Mouse (Mus musculus) neural tube, embryonic 12.5 days (tissue): ENCODE data around the gene F10. TPM values are rescaled to one million over a fixed set of nuclear protein-coding genes. Genes with fewer than 3 reads are reported as not detected.

Source experiments
- ATAC-seq: fragments of 200-750 bp; cut with Nextera tagmentation; 2 replicates; pipeline ENCODE4 v1.8.0; 2017; ENCODE audit warnings: low read depth, mild to moderate bottlenecking, moderate TSS enrichment, moderate library complexity; ENCODE audit not compliant: low FRiP score
- H3K27ac ChIP-seq: fragments of 300-500 bp; sonication (generic); 2 replicates; pipeline ENCODE4 v1.5.1; 2016
- H3K27me3 ChIP-seq: fragments of 300-500 bp; sonication (generic); replicated peaks from 2 replicates; pipeline ENCODE4 v1.6.1; 2016; ENCODE audit warnings: mild to moderate bottlenecking
- H3K36me3 ChIP-seq: fragments of 300-500 bp; sonication (generic); 2 replicates; pipeline ENCODE4 v1.6.1; 2016; ENCODE audit warnings: mild to moderate bottlenecking
- H3K4me1 ChIP-seq: fragments of 300-500 bp; sonication (generic); 2 replicates; pipeline ENCODE4 v1.6.1; 2016
- H3K4me2 ChIP-seq: fragments of 300-500 bp; sonication (generic); replicated peaks from 2 replicates; pipeline ENCODE4 v1.6.1; 2016; ENCODE audit warnings: mild to moderate bottlenecking
- H3K4me3 ChIP-seq: fragments of 300-500 bp; sonication (generic); 2 replicates; pipeline ENCODE4 v1.5.1; 2016
- H3K9ac ChIP-seq: fragments of 300-500 bp; sonication (generic); 2 replicates; pipeline ENCODE4 v1.6.1; 2016; ENCODE audit warnings: mild to moderate bottlenecking
- H3K9me3 ChIP-seq: fragments of 300-500 bp; sonication (generic); 2 replicates; pipeline ENCODE4 v1.6.1; 2016; ENCODE audit warnings: mild to moderate bottlenecking
- WGBS: fragments of 180-500 bp; shearing (Covaris S2); methylation state at CpG from one replicate; pipeline ENCODE4 v1.1.7; 2016; 5-methylcytosine and 5-hydroxymethylcytosine counted together
- polyA plus RNA-seq: library from polyadenylated mRNA; unstranded; fragments of >200 nt; fragmentation: Nextera tagmentation; extraction: Ambion mirVana; gene quantifications from 2 replicates; pipeline ENCODE4 v1.2.1, GENCODE M21; 2016

F10 gene
- polyA plus RNA-seq, 1 experiment from 2014 or later, result 0.43 TPM

GRCm38 (mm10) chr8:13025487-13026224 is 11.5 kb upstream of the F10 start, which contains the start of gene F7:
Gene F7 (plus strand): TSS chr8:13026034.
- Histone ChIP-seq H3K4me1 (no peaks in the 10 kb centered on the region), H3K9ac (no peak within 1 kb of the TSS), H3K27me3 (no peaks in the 10 kb centered on the region), H3K36me3 (peaks cover 3% of the 10 kb centered on the region; the same call in 1 of the 2 replicates), H3K4me3 (no peak within 1 kb of the TSS), H3K9me3 (no peaks in the 10 kb centered on the region), H3K27ac (no peak within 1 kb of the TSS), H3K4me2 (no peak within 1 kb of the TSS)
- no peak for ATAC-seq
- 70% methylated on average over 10 of the region's 10 CpGs for whole genome bisulfite sequencing

DNA sequence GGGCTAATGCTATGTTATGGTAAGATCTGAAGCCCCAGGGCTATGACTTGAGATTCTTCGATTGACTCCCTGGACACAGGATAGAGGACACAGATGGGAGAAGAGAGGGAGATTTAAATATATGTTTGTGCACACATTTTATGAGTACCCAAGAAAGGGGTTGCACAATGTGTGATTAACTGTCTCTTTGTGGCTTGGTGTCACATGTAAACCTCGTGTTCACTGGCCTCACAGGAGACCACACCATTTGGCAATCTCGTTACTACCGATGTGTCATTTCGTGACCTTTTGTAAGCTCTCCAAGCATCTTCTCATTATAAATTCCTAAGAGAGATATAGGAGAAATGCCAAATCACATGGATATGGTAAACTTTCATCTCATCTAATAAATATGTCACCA is 9.5 kb upstream of the F10 start:
- Histone ChIP-seq H3K36me3 (no peaks in the 10 kb centered on the region), H3K4me1 (no peaks in the 10 kb centered on the region), H3K4me3 (no peak overlapping the region), H3K9ac (no peak overlapping the region), H3K27ac (no peak overlapping the region), H3K4me2 (no peak overlapping the region), H3K27me3 (no peaks in the 10 kb centered on the region), H3K9me3 (no peaks in the 10 kb centered on the region)
- ATAC-seq, result no peak
- 88% methylated on average over 5 of the region's 5 CpGs for WGBS

DNA sequence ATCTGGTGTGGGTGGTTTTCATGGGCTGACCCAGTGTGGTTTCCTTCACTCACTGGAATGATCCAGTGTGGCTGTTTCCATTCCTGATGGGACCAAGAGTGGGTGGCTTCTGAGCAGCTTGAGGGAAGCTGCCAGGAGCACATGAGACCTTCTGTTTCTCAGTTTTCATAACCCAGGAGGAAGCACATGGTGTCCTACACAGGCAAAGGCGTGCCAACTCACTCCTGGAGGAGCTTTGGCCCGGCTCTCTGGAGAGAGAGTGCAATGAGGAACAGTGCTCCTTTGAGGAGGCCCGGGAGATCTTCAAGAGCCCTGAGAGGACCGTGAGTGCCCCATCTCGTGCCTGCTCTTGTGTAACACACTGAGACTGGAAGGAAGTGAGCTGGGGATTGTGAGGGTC is 8.6 kb upstream of the F10 start:
- Histone ChIP-seq H3K4me1 (no peaks in the 10 kb centered on the region), H3K4me2 (no peak overlapping the region), H3K9ac (no peak overlapping the region), H3K9me3 (no peaks in the 10 kb centered on the region), H3K27ac (no peak overlapping the region), H3K36me3 (no peaks in the 10 kb centered on the region), H3K4me3 (no peak overlapping the region), H3K27me3 (no peaks in the 10 kb centered on the region)
- no peak for ATAC-seq
- 79% methylated on average over 5 of the region's 5 CpGs for WGBS

DNA sequence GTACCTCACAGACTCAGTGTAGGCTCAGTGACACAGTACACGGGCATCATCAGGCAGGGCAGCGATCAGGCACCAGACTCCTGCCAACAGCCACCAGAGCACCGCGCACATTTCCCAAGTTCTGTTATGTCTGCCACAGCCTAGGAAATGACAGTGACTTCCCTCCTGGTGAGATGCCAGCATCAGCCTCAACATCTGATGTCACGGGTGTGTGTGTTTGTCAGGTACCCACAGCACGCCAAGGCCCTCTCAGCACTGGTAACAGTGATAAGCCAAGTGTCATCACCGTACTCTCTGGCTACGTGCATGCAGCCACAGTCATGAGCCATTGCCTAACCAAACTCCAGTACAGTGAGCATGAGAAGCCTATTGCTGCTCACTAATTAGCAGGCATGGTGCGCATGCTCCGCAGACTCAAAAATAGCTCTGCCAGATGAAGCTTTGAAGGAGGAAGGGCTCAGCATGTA is 729 bp upstream of the F10 start:
- no peaks in the 10 kb centered on the region for H3K9me3 ChIP-seq
- H3K27me3 ChIP-seq, result no peaks in the 10 kb centered on the region
- no peak overlapping the region for H3K9ac ChIP-seq
- no peaks in the 10 kb centered on the region for H3K4me1 ChIP-seq
- ATAC-seq, result no peak
- no peak overlapping the region for H3K4me3 ChIP-seq
- no peak overlapping the region for H3K4me2 ChIP-seq
- H3K36me3 ChIP-seq, result no peaks in the 10 kb centered on the region
- WGBS, result 93% methylated on average over 10 of the region's 10 CpGs
- H3K27ac ChIP-seq, result no peak overlapping the region

DNA sequence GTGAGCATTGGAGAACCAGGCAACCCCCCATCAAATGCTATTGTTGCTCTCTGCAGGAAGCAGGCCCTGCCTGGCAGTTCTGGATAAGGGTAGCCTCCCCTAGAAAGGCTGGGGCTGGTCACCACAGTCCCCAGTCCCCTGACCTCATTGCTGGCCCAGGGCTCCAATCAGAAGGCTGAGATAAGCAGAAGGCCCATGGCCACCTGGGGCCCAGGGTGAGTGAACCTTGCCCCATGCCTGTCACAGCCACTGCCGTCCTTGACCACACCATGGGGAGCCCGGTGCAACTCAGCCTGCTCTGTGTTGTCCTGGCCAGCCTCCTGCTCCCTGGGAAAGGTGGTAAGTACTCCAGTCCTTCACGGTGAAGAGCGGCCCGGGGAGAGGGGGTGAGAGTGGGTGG is 461 bp downstream of the F10 start:
- no peak for ATAC-seq
- Histone ChIP-seq H3K9ac (no peak overlapping the region), H3K9me3 (no peaks in the 10 kb centered on the region), H3K4me3 (no peak overlapping the region), H3K27ac (no peak overlapping the region), H3K4me1 (no peaks in the 10 kb centered on the region), H3K4me2 (no peak overlapping the region), H3K36me3 (no peaks in the 10 kb centered on the region), H3K27me3 (no peaks in the 10 kb centered on the region)
- 51% methylated on average over 5 of the region's 5 CpGs for WGBS

DNA sequence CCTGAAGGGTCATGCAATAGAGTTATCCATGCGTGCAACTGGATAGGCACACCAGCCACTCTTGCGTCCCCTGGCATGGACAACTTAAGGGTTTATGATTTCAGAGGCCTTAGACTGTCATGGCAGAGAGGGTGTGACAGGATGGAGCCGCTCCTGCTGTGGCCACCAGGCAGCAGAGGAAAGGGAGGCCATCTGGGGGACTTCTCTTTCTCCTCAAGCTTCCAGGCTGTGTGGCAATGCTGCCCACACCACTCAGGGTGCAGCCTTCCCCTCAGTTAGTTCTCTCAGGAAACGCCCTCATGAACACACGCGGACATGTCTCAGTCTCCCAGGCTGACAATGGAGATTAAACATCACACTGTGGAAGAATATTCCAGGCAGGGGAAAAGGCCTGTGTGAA is 1.9 kb downstream of the F10 start:
- no peak overlapping the region for H3K9ac ChIP-seq
- no peak overlapping the region for H3K4me3 ChIP-seq
- ATAC-seq, result no peak
- WGBS, result 90% methylated on average over 6 of the region's 6 CpGs
- no peak overlapping the region for H3K4me2 ChIP-seq
- no peaks in the 10 kb centered on the region for H3K27me3 ChIP-seq
- H3K4me1 ChIP-seq, result no peaks in the 10 kb centered on the region
- no peaks in the 10 kb centered on the region for H3K9me3 ChIP-seq
- H3K36me3 ChIP-seq, result no peaks in the 10 kb centered on the region
- H3K27ac ChIP-seq, result no peak overlapping the region

DNA sequence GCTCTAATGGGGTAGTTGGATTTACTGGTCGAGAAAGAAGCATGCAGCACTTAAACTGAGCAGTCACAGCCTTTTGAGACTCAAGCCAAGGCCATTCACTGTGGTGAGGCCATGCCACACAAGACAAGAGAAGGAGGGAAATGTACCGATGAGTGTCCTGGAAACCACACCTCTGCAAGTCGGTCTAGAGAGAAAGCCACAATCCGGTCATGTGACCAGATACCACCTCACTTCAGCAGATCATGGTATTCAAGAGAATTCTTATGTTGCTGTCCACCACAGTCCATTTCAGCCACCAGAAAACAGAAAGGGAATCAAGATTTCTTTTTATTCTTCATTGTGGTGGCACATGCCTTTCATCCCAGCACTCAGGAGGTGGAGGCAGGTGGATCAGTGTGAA is 4.4 kb downstream of the F10 start:
- H3K27ac ChIP-seq, result no peak overlapping the region
- no peak for ATAC-seq
- H3K4me1 ChIP-seq, result no peaks in the 10 kb centered on the region
- H3K27me3 ChIP-seq, result no peaks in the 10 kb centered on the region
- WGBS, result 85% methylated on average over 4 of the region's 4 CpGs
- no peak overlapping the region for H3K4me3 ChIP-seq
- no peak overlapping the region for H3K4me2 ChIP-seq
- H3K9ac ChIP-seq, result no peak overlapping the region
- no peaks in the 10 kb centered on the region for H3K36me3 ChIP-seq
- no peaks in the 10 kb centered on the region for H3K9me3 ChIP-seq

GRCm38 (mm10) chr8:13047652-13048051 is 10.5 kb downstream of the F10 start:
- H3K4me3 ChIP-seq, result no peak overlapping the region
- no peaks in the 10 kb centered on the region for H3K27me3 ChIP-seq
- H3K4me1 ChIP-seq, result no peaks in the 10 kb centered on the region
- H3K9ac ChIP-seq, result no peak overlapping the region
- H3K36me3 ChIP-seq, result no peaks in the 10 kb centered on the region
- ATAC-seq, result no peak
- no peak overlapping the region for H3K4me2 ChIP-seq
- 56% methylated on average over 5 of the region's 5 CpGs for WGBS
- no peaks in the 10 kb centered on the region for H3K9me3 ChIP-seq
- H3K27ac ChIP-seq, result no peak overlapping the region

DNA sequence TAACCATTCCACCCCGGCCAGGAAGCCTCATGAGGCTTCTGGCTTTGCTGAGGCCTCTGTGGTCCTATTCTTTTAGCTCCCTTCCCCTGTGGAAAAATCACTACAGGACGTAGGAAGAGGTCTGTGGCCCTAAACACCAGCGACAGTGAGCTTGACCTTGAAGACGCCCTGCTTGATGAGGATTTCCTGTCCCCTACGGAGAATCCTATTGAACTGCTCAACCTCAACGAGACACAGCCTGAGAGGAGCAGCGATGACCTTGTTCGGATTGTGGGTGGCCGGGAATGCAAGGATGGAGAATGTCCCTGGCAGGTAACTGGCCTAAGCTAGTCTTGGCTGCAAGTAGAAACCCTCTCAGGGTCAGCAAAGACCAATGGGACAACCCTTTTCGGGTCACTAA is 13.4 kb downstream of the F10 start:
- Histone ChIP-seq H3K4me1 (no peaks in the 10 kb centered on the region), H3K27ac (no peak overlapping the region), H3K4me2 (no peak overlapping the region), H3K9ac (no peak overlapping the region), H3K27me3 (no peaks in the 10 kb centered on the region), H3K4me3 (no peak overlapping the region), H3K36me3 (no peaks in the 10 kb centered on the region), H3K9me3 (no peaks in the 10 kb centered on the region)
- ATAC-seq, result no peak
- WGBS, result 84% methylated on average over 10 of the region's 10 CpGs

DNA sequence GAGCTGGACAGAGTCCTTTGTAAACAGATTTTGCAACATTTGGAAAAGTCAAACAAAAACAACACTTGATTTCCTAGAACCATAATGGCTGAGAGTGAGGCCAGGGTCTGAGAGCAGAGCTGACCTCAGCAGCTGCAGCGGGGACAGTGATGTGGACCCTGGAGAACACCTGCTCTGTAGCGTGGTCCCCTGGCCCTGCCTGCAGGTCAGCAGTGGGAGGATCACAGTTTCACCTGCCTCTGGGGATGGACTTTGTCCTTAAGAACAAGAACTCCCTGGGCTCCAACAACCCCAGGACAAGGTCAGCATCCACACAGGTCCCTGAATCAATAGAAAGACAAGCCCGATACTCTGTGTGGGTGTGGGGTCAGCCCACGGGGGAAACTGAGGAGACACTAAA is 20.2 kb downstream of the F10 start:
- Histone ChIP-seq H3K36me3 (no peaks in the 10 kb centered on the region), H3K4me3 (no peak overlapping the region), H3K4me1 (no peaks in the 10 kb centered on the region), H3K27ac (no peak overlapping the region), H3K9ac (no peak overlapping the region), H3K27me3 (no peaks in the 10 kb centered on the region), H3K4me2 (no peak overlapping the region), H3K9me3 (no peaks in the 10 kb centered on the region)
- no peak for ATAC-seq
- 88% methylated on average over 4 of the region's 4 CpGs for WGBS

DNA sequence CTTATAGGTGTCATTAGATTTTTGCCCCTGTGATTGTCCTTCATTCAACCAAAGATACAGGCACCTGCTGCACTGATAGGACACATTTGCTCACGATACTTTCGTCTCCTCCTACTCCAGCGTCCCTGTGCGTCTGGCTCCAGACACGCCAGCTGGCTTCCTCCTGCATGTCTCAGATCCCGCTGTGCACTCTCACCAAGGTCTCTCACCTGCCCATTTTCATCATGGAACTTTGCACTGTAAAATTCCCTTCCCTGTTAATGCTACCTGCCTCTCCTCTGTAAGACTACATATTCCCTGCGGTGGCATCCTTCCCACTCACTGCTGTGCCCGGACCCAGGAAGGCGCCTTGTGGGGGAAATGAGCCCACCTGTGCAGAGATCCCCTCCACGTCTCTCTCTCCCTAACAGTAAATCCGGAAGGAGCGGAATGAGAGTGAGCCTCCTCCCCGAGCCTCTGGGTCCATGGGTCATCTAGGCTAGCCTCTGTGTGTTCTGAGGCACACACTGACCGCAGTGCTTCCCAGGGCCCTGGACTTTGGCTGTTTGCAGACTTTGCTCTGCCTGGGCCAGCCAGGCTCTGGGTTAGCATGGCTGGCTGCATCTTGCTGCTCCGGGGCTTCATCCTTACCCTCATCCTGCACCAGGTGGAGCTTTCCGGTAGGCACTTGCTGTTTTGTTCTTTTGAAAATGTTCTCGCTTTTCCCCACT is 23.5 kb downstream of the F10 start, which contains the start of gene Proz:
Gene Proz, plus strand, starts transcription at position 474 of the 710 bp plus-strand sequence.
- ATAC-seq, result no peak
- no peaks in the 10 kb centered on the region for H3K9me3 ChIP-seq
- no peak within 1 kb of the TSS for H3K9ac ChIP-seq
- H3K4me2 ChIP-seq, result no peak within 1 kb of the TSS
- H3K36me3 ChIP-seq, result no peaks in the 10 kb centered on the region
- H3K27me3 ChIP-seq, result no peaks in the 10 kb centered on the region
- no peak within 1 kb of the TSS for H3K27ac ChIP-seq
- WGBS, result 84% methylated on average over 17 of the region's 17 CpGs
- H3K4me3 ChIP-seq, result no peak within 1 kb of the TSS
- H3K4me1 ChIP-seq, result no peaks in the 10 kb centered on the region

GRCm38 (mm10) chr8:13063112-13063511 is 26.0 kb downstream of the F10 start:
- no peak for ATAC-seq
- Histone ChIP-seq H3K27ac (no peak overlapping the region), H3K4me3 (no peak overlapping the region), H3K9ac (no peak overlapping the region), H3K27me3 (no peaks in the 10 kb centered on the region), H3K9me3 (no peaks in the 10 kb centered on the region), H3K4me2 (no peak overlapping the region), H3K36me3 (no peaks in the 10 kb centered on the region), H3K4me1 (no peaks in the 10 kb centered on the region)
- WGBS, result 83% methylated on average over 16 of the region's 16 CpGs

DNA sequence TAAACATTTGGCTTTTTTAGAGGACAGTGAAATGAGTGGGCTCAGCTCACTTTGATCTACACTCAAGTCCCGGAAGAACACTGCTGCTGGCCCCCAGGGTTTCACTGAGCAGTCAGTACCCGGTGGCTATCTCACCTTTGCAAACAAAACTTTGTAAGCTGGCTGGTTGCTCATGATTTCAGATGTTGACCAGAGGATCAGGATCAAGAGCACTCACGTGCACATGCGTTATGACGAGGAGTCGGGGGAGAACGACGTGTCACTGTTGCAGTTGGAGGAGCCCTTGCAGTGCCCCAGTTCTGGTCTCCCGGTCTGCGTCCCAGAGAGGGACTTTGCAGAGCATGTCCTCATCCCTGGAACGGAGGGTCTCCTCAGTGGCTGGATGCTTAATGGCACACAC is 36.1 kb downstream of the F10 start:
- Histone ChIP-seq H3K4me1 (no peaks in the 10 kb centered on the region), H3K9me3 (no peaks in the 10 kb centered on the region), H3K4me3 (no peak overlapping the region), H3K4me2 (no peak overlapping the region), H3K27ac (no peak overlapping the region), H3K27me3 (no peaks in the 10 kb centered on the region), H3K36me3 (peaks cover 56% of the 10 kb centered on the region), H3K9ac (no peak overlapping the region)
- ATAC-seq, result no peak
- 93% methylated on average over 11 of the region's 11 CpGs for WGBS
